Mouse (Mus musculus) adrenal gland, postnatal 4 days (tissue): ENCODE results near the gene Mroh9. TPM values are rescaled to one million over a fixed set of nuclear protein-coding genes. Genes with fewer than 3 reads are reported as not detected.

Experiments used
- DNase-seq, 2 experiments: peaks; one replicate each; pipeline ENCODE4 v3.0.0; 2021 to 2022; ENCODE audit warnings: low spot score in 2 of 2, mixed read lengths in 2 of 2
- long read RNA-seq, 2 experiments: library from polyadenylated mRNA; stranded (forward); transcript quantifications; one replicate each; pipeline ENCODE4 v2.0.0; 2021
- total RNA-seq, 2 experiments: library from RNA; stranded (reverse); gene quantifications; 2 replicates each; pipeline ENCODE4 v1.2.3; 2021

Mroh9 gene
- not detected for total RNA-seq
- long read RNA-seq, experiment 1, result 0 reads
- long read RNA-seq, experiment 2, result 0 reads

GRCm38 (mm10) chr1:163085570-163085969 lies at the start of gene Mroh9:
Gene Mroh9 (minus strand): TSS chr1:163085670.
- no peak for DNase-seq

DNA sequence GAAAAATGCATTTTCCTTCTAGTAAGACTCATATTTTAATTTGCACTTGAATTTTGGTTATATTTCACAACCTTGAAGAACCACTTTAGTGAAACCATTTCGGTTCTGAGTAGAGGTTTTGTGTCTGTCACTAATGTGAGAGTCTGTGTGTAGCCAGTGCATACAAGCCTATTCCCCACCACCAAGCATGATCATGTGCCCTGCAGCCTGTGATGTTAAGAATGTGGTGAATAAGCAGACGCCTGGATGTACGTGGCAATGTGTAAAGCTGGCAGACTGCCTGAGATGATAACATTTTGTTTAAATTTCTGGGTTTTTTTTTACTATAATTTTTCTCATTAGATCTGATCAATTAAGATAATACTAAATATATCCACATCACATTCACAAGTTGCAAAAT lies 44.5 kb upstream of the Mroh9 start:
- DNase-seq, result no peak

DNA sequence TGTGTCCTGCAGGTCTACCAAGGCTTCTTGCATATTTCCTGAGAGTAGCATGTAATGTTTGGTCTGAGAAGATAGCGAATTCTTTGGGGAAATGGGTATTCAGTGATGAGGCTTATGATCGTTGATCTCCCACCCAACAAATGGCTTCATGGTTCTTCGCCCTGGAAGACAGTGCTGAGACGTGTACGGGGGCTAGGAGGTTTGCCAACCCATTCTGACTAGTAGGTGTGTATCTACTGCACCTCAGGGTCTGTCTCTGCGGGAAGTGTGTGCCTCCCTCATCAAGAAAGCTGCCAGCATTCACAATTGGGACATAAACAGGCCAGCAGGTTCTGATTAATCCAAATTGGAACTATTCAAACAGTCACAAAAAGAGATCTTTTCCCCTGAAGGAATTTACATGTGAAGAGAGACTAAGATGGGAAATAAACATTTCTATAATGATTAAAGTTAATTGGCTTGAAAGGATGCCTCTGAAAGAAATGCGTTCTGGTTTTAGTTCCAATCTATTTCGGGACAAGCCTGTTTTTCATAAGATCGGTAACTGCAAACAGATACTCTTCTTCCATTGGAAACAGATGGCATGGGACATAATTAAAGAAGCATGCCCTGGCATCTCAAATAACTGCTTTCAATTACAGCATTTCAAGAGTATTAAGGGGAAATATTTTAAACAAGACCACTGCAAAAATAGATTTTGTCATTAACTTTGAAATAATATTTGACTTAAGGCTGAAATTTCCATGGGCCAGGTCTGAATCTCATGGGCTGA lies 43.8 kb upstream of the Mroh9 start:
- DNase-seq, result no peak

- no peak for DNase-seq
Observed at GRCm38 (mm10) chr1:163126175-163126881, 40.9 kb upstream of the Mroh9 start.

DNA sequence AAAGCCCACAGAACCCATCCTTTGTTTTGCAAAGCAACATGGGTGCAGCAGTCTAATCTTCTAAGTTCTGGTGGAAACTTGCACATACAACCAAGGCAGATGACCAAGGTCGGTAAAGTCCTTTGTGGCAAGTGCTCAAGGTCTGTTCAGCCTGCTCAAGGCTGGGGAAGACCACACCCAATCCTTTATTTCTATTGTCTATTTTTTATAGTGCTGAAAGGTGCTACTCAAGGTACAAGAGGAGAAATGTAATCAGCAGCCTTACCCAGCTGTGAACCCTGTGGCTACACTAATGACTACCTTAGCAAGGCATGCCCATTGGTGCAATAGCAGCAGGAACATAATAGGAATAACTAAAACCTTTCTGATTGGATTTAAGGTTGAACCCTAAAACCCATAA lies 36.9 kb upstream of the Mroh9 start:
- DNase-seq, result no peak

DNA sequence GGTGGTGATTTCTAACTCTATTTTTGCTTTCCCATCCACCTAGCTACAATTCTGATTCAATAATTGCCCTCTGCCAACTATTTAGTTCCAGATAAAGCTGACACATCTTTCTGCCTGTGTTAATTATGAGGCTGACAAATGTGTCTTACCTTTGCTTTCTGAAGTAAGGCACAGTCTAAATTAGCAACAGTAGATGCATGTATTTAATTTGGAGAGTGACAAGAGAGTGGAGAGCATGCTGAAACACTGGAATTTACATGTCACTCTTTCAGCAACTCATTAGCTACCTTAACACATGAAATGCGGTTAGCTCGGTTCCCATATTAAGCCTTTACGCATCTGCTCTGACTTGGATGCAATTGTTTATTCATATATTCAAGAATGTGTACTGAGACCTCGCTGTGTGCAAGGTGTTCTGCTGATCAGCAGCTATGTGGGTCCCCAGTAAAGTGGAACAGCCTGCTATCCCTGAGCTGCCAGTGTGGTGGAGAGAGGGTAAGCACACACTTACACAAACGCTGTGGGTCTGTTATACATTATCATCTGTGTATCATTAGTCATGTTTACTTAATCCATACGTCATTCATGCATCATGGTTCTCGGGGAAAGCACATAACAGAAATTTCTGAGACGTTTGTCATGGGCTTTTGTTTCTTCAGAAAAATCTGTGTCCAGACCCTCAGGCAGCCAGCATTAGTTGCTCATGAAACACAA lies 28.1 kb upstream of the Mroh9 start:
- no peak for DNase-seq

DNA sequence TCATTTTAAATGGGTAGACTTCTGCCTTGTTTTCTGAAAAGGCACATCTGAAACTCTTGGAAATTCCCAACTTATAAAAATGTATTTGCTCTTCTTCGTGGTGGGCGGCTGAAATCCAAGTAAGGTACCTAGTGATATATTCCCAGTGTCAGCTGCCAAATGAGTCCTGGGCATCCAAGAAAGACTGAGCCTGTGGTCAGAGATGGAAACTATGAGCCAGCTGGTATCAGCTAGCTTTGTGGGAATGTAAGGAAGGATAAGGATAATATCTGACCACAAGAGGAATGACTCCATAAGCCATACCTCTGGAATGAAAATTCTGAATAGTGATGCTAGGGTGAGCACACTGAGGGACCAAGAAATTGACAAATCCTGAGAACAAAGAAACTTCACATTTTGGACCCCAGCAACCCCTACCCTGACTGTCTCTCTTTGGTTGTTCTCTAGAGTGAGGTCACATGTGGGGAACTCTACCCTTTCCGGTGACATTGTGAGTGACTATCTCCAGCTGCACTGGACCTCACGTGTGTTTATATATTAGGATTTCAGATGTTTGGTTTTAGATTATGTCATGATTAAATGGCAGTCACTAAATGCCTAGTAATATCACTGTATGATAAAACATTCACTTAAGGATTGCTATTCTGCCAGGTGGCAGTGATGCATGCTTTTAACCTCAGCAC lies 27.2 kb upstream of the Mroh9 start:
- DNase-seq, result no peak

DNA sequence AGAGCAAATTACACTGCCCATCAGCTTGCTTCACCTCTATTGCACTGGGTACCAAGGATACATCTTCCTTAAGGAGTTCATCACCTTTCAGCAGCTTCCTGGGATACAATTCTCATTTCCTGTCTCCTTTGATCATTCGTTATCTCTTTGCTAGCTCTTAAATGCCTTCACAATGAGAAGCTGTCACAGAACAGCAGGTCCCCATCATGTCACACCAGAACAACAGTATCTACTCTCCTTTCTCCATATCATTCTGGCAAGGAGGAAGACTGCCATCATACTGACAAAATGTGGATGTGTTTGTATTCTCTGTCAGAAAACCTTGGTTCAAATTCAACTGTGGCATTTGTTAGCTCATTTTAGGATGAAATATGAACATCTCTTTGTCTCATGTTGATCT lies 19.5 kb upstream of the Mroh9 start:
- no peak for DNase-seq

DNA sequence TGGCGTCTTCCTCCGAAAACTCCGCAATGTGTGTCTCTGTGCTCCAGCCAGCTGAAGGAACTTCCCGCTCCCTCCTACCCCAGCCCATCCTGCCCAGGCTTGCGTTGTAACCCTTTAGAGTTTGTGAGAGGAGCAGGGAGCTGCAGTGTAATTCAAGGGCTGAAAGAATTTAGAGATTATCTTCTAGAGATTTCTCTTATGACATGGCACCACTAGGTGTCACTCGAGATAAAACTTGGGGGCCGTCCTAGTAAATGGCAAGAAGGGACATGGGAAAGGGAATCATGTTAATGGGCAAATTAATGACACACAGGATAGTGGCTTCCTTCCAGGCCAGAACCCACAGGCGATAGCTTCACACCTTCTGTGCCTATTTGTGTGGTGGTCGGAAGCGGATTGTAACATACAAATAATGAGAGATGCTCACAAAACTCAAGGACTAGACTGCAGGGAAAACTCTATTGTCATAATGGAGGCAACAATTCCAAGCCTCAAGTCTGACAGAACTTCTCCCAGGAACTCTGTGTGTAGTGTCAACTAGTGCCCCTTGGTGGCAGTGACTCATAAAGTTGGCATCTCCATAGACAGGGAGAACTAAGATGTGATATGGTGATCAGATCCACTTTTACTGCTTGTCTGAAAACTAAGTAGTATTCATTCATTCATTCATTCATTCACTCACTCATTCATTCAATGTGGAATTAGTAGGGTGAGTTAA lies 6.1 kb upstream of the Mroh9 start:
- DNase-seq, result no peak

DNA sequence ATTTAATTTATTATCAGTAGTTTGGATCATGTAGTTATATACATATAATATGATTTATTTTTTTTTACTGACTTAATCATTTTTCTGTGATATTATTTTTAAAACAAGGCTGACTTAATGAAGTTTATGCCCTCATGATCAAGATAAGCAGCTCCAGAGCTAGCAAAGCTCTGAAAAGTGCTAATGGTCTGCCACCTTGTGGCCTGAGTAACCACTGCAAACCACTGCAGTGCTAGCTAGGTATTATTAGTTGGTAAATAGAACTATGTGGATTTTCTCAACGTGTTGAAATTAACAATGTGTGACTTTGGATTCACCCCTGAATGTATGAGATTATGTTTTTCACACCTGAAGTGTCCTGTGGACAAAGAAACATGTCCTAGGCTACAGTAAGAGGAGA lies 15.0 kb downstream of the Mroh9 start:
- no peak for DNase-seq

DNA sequence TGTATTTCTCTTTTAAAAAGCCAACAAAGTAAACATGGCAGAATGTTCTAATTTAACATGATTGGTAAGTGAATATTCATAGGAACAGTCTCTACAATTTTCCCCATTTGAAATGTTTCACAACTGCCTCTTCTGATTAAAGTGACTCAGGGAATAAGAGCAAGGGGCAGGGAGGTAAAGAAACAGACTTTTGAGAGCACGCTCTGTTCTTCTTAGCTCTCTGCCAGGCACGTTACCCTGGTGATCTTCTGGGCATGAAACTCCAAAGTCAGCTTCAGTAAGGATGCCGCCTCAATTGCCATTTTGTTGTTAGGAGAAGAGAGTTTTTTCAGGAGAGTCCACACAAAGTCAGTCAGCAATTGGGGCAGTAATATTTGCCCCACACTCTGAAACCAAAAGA lies 25.1 kb downstream of the Mroh9 start:
- no peak for DNase-seq

- no peak for DNase-seq
Observed at GRCm38 (mm10) chr1:163057363-163057762, 28.1 kb downstream of the Mroh9 start.

- DNase-seq, result no peak
Observed at GRCm38 (mm10) chr1:163055629-163056028, 29.8 kb downstream of the Mroh9 start.

- DNase-seq, result no peak
Observed at GRCm38 (mm10) chr1:163023075-163023474, 62.4 kb downstream of the Mroh9 start.

- no peak for DNase-seq
Observed at GRCm38 (mm10) chr1:163009220-163009619, 76.2 kb downstream of the Mroh9 start.

DNA sequence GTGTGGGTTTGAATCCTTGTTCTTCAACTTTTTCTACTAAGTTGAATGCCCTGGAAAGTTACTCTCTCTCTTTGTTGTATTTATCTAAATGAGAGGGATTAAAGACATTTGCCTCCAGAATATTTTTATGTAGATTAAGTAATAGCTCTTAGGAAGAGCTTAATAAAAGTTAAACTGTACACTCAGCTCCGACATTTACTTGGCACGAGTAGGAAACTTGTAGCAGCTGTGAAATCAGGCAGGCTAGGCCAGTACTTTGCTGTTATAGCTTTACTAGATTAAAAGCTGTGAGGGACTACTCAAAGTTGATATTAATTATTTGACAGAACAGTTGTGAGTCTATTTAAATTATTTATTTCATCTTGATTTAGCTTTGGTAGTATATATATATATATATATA lies 82.0 kb downstream of the Mroh9 start:
- DNase-seq, result no peak

- no peak for DNase-seq
Observed at GRCm38 (mm10) chr1:163001271-163001829, 84.1 kb downstream of the Mroh9 start.

GRCm38 (mm10) chr1:162987546-162987945 lies 97.9 kb downstream of the Mroh9 start:
- no peak for DNase-seq

- DNase-seq, result no peak
Observed at GRCm38 (mm10) chr1:162986777-162987176, 98.7 kb downstream of the Mroh9 start.

DNA sequence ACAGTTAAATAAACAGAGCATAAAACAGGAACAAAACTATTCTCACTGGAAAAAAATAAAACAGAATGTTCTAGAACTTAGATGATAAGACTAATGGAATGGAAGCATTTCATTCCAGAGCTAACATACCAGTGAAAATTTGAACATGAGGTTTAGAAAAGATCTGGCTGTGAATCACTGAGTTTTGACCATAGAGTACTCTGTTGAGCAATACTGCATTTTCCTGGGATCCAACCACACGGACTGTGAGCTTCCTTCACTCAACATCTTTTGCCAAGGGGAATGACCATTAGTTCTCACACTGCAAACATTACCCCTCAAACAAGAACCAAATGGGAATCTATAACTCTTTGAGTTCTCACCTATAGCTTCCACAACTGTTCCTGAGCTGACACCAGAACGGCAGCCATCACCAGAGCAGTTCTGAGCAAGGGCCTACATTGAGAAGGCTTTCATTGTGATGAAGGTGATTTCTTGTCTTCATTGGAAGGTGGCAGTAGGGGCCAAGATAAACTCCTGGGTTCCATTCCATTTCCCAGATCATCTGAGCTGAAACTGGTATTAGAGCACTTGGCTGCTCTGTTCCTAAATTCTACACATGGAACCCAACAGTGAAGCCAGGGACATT lies 99.2 kb downstream of the Mroh9 start:
- DNase-seq, result no peak
